Mouse (Mus musculus): Measurements from ENCODE around the gene Clptm1. TPM values are rescaled to one million over a fixed set of nuclear protein-coding genes. Genes with fewer than 3 reads are reported as not detected.

The Clptm1 gene
- polyA plus RNA-seq, 2 experiments, result 20.6 to 44.4 TPM

GRCm38 (mm10) chr7:19700299-19701068 is 35.7 kb upstream of the Clptm1 start:
- 48% methylated on average over 12 of the region's 12 CpGs for WGBS (ENCODE audit: insufficient replicate concordance)
- Histone ChIP-seq H3K4me1 (replicated peaks; ENCODE audit: control insufficient read depth in 2 of 2, insufficient read depth in 2 of 2, low read length in 1 of 2) (peaks cover 8 to 29% of the 10 kb centered on the region in 2 experiments), H3K4me3 (ENCODE audit: insufficient read depth in 1 of 2, low read depth in 2 of 2, low read length in 2 of 2) (no peak overlapping the region), H3K9me3 (ENCODE audit: control insufficient read depth, low read length) (no peaks in the 10 kb centered on the region), H3K36me3 (replicated peaks; ENCODE audit: control insufficient read depth, insufficient read depth, low read depth) (peaks cover 11% of the 10 kb centered on the region), H3K4me2 (ENCODE audit: low read depth) (peak overlapping the region; percentile 16; the same call in 1 of the 2 replicates), H3K9ac (replicated peaks) (no peak overlapping the region), H3K27me3 (ENCODE audit: control insufficient read depth, insufficient read depth, low read length) (no peaks in the 10 kb centered on the region), H3K27ac (no peak overlapping the region; the same call in 1 of the 2 replicates)
- no peak for DNase-seq (ENCODE audit: low read depth in 3 of 3, low spot score in 3 of 3)
- ATAC-seq (ENCODE audit: insufficient read depth), result peak; percentile 17; the same call in 1 of the 2 replicates
- TF ChIP-seq EP300 (IDR thresholded peaks at IDR 0.05; ENCODE audit: low read depth) (no peak), CTCF (IDR thresholded peaks at IDR 0.05; ENCODE audit: low read depth) (no peak)

DNA sequence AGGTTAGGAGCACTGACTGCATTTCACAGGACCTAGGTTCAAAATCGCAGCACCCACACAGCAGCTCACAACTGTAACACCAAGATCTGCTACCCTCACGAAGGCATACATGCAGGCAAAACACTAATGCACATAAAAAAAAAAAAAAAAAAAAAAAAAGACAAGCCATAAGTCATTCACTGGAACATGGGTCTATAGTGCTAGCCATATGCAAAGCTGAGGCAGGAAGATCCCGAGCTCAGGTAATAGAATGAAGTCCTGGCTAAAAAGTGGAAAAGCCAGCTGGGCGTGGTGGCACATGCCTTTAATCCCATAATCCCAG is 35.0 kb upstream of the Clptm1 start:
- H3K4me1 ChIP-seq (replicated peaks; ENCODE audit: control insufficient read depth in 2 of 2, insufficient read depth in 2 of 2, low read length in 1 of 2), result peaks cover 15 to 36% of the 10 kb centered on the region in 2 experiments

GRCm38 (mm10) chr7:19698907-19699826 is 34.3 kb upstream of the Clptm1 start, which contains the start of gene Apoe:
Gene Apoe (minus strand): TSS chr7:19699188.
- DNase-seq (ENCODE audit: low read depth in 3 of 3, low spot score in 3 of 3) (no peak), ATAC-seq (ENCODE audit: insufficient read depth) (peak; percentile 52)
- Histone ChIP-seq H3K27ac (peak within 1 kb of the TSS; percentile 7; the same call in 1 of the 2 replicates), H3K4me2 (ENCODE audit: low read depth) (peak within 1 kb of the TSS; percentile 52), H3K9me3 (ENCODE audit: control insufficient read depth, low read length) (no peaks in the 10 kb centered on the region), H3K36me3 (replicated peaks; ENCODE audit: control insufficient read depth, insufficient read depth, low read depth) (peaks cover 11% of the 10 kb centered on the region), H3K9ac (replicated peaks) (peak within 1 kb of the TSS; percentile 45), H3K27me3 (ENCODE audit: control insufficient read depth, insufficient read depth, low read length) (no peaks in the 10 kb centered on the region), H3K4me3 (ENCODE audit: insufficient read depth in 1 of 2, low read depth in 2 of 2, low read length in 2 of 2) (peak within 1 kb of the TSS; percentile 54 to 66), H3K4me1 (replicated peaks; ENCODE audit: control insufficient read depth in 2 of 2, insufficient read depth in 2 of 2, low read length in 1 of 2) (peaks cover 20 to 42% of the 10 kb centered on the region in 2 experiments)
- 2% methylated on average over 20 of the region's 20 CpGs for WGBS (ENCODE audit: insufficient replicate concordance)
- no peak for TF ChIP-seq EP300 (IDR thresholded peaks at IDR 0.05; ENCODE audit: low read depth)
- no peak; the same call in 1 of the 2 replicates for TF ChIP-seq CTCF (IDR thresholded peaks at IDR 0.05; ENCODE audit: low read depth)

More for the DNA sequence above, 35.0 kb upstream of the Clptm1 start:
- ATAC-seq (ENCODE audit: insufficient read depth) (no peak), DNase-seq (ENCODE audit: low read depth in 3 of 3, low spot score in 3 of 3) (no peak)
- no peak overlapping the region for H3K27ac ChIP-seq
- no peak overlapping the region for H3K4me3 ChIP-seq (ENCODE audit: insufficient read depth in 1 of 2, low read depth in 2 of 2, low read length in 2 of 2)
- H3K9ac ChIP-seq (replicated peaks), result no peak overlapping the region
- H3K27me3 ChIP-seq (ENCODE audit: control insufficient read depth, insufficient read depth, low read length), result no peaks in the 10 kb centered on the region
- TF ChIP-seq EP300 (IDR thresholded peaks at IDR 0.05; ENCODE audit: low read depth), result no peak
- no peak for TF ChIP-seq CTCF (IDR thresholded peaks at IDR 0.05; ENCODE audit: low read depth)
- 42% methylated on average over 4 of the region's 4 CpGs for WGBS (ENCODE audit: insufficient replicate concordance)
- H3K36me3 ChIP-seq (replicated peaks; ENCODE audit: control insufficient read depth, insufficient read depth, low read depth), result peaks cover 11% of the 10 kb centered on the region
- H3K9me3 ChIP-seq (ENCODE audit: control insufficient read depth, low read length), result no peaks in the 10 kb centered on the region
- H3K4me2 ChIP-seq (ENCODE audit: low read depth), result no peak overlapping the region

- Histone ChIP-seq H3K4me3 (ENCODE audit: insufficient read depth in 1 of 2, low read depth in 2 of 2, low read length in 2 of 2) (peak overlapping the region; percentile 54 to 66), H3K4me2 (ENCODE audit: low read depth) (peak overlapping the region; percentile 52), H3K9me3 (ENCODE audit: control insufficient read depth, low read length) (no peaks in the 10 kb centered on the region), H3K27ac (no peak overlapping the region), H3K36me3 (replicated peaks; ENCODE audit: control insufficient read depth, insufficient read depth, low read depth) (peaks cover 11% of the 10 kb centered on the region), H3K4me1 (replicated peaks; ENCODE audit: control insufficient read depth in 2 of 2, insufficient read depth in 2 of 2, low read length in 1 of 2) (peaks cover 20 to 49% of the 10 kb centered on the region in 2 experiments), H3K27me3 (ENCODE audit: control insufficient read depth, insufficient read depth, low read length) (no peaks in the 10 kb centered on the region), H3K9ac (replicated peaks) (peak overlapping the region; percentile 45)
- 2% methylated on average over 28 of the region's 28 CpGs for WGBS (ENCODE audit: insufficient replicate concordance)
- DNase-seq (ENCODE audit: low read depth in 3 of 3, low spot score in 3 of 3) (no peak), ATAC-seq (ENCODE audit: insufficient read depth) (no peak)
- TF ChIP-seq EP300 (IDR thresholded peaks at IDR 0.05; ENCODE audit: low read depth) (no peak), CTCF (IDR thresholded peaks at IDR 0.05; ENCODE audit: low read depth) (peak; percentile 52; the same call in 1 of the 2 replicates)
Measured at GRCm38 (mm10) chr7:19697949-19698906, 33.4 kb upstream of the Clptm1 start.

Data from liver, embryonic 14.5 days (tissue).